Mouse (Mus musculus) embryonic fibroblast, embryonic 13.5 days (primary cell): Measurements from ENCODE around the gene Krtap10-10. TPM values are rescaled to one million over a fixed set of nuclear protein-coding genes. Genes with fewer than 3 reads are reported as not detected.
"Not testable (repeated sequence)": the region's sequence is repeated elsewhere in the genome, so short reads cannot be mapped to it uniquely, and the experiment has no call there.

Experiments
- H3K27ac ChIP-seq: 2 replicates; pipeline ENCODE4 v1.5.1; 2012; ENCODE audit warnings: low read length, control low read depth, inconsistent platforms; ENCODE audit not compliant: insufficient read depth
- H3K4me1 ChIP-seq: 2 replicates; pipeline ENCODE4 v1.6.1; 2011; ENCODE audit warnings: low read length; ENCODE audit not compliant: control insufficient read depth, insufficient read depth
- H3K4me3 ChIP-seq: 2 replicates; pipeline ENCODE4 v1.5.1; 2011; ENCODE audit warnings: mild to moderate bottlenecking, control low read depth, low read length; ENCODE audit not compliant: insufficient read depth
- CTCF ChIP-seq: IDR thresholded peaks from 2 replicates; pipeline ENCODE4 v1.5.1; 2011; ENCODE audit warnings: mild to moderate bottlenecking, control low read depth, low read length, moderate library complexity, borderline replicate concordance; ENCODE audit not compliant: insufficient read depth
- POLR2A ChIP-seq: IDR thresholded peaks from 2 replicates; pipeline ENCODE4 v1.6.1; 2011; ENCODE audit warnings: low read depth, mild to moderate bottlenecking, control low read depth, low read length, moderate library complexity
- polyA plus RNA-seq: library from polyadenylated mRNA; stranded (reverse); fragments of >200 nt; gene quantifications from 2 replicates; pipeline ENCODE4 v1.2.4, GENCODE M21; 2011; ENCODE audit warnings: low read depth; ENCODE audit not compliant: missing spikeins, insufficient read length

Gene Krtap10-10
- polyA plus RNA-seq: not detected in 2 replicates

DNA sequence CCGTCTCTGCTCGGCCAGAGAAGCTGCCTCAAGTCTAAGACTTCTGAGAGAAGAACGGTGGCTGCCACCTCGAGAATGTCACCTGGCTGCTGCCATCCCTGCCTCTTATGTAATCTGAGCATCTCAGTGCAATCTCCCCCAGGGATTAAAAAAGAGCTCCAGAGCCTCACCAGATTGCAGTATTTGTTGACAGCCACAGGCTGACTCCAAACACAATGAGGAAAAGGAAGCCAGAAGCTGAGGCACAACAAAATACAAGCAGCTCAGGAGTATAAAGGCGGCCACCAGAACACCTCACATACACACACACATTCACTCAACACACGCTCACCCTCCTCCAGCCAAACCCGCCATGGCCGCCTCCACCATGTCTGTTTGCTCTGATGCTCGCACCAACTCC, at the start of gene Krtap10-10:
Gene Krtap10-10, plus strand, starts transcription at position 301 of the 400 bp plus-strand sequence.
- Histone ChIP-seq H3K4me1 (no peaks in the 10 kb centered on the region), H3K4me3 (no peak within 1 kb of the TSS), H3K27ac (no peak within 1 kb of the TSS)
- no peak for TF ChIP-seq CTCF
- no peak for TF ChIP-seq POLR2A

DNA sequence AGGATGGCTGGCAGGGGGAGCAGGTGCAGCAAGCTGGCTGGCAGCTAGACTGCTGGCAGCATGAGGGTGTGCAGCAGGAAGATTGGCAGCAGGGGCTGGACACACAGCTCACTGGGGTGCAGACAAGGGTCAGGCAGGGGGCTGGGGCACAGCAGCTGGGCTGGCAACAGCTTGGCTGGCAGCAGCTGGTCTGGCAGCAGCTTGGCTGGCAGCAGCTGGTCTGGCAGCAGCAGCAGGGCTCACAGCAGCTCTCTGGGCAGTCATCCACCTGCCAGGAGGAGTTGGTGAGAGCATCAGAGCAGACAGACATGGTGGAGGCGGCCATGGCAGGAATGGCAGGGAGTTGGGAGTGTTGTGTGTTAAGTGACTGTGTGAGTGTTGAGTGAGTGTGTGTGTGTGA, 47.9 kb upstream of the Krtap10-10 start, which contains the start of gene Gm7137:
Gene Gm7137, minus strand, starts transcription at position 325 of the 400 bp plus-strand sequence.
- not testable (repeated sequence) for H3K4me3 ChIP-seq

DNA sequence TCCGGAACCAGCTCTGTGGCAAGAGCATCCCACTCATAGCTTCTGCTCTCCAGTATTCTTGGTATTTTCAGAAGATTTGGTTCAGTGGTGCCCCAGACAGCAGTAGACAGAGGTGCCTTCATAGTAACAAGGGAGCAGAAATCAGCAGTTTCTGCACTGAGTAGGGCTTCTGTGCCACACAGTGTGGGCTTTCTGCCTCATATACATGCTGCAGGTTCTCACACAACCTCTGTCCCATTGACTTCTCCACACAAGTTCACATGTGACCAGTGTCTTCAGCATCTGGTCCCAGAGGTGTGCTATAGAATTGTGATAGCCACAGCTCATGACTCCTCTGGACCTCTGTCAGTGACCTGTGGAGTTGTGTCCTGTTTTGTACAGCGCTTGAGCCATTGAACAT, 47.1 kb upstream of the Krtap10-10 start:
- no peak overlapping the region for H3K27ac ChIP-seq
- no peak overlapping the region for H3K4me3 ChIP-seq
- H3K4me1 ChIP-seq: no peaks in the 10 kb centered on the region
- TF ChIP-seq POLR2A: no peak
- TF ChIP-seq CTCF: no peak

More for the DNA sequence above, 47.9 kb upstream of the Krtap10-10 start, which contains the start of gene Gm7137:
- H3K27ac ChIP-seq, H3K4me1 ChIP-seq: not testable (repeated sequence)

DNA sequence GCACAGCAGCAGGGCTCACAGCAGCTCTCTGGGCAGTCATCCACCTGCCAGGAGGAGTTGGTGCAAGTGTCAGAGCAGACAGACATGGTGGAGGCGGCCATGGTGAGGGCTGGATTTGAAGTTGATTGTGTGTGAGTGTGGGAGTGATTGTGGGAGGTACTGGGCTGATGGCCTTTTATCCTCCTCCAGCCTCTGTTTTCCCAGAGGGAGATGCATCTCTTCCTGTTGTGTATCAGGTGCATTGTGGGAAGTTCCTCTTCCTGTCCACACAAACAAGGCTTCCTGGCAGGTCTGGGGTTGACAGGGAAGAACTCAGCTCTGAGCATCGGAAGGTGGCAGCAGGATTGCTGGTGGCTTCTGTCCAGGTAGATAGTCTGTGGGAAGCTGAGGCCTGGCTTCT, 40.8 kb upstream of the Krtap10-10 start, which contains the start of gene Gm9639:
Gene Gm9639, minus strand, starts transcription at position 101 of the 400 bp plus-strand sequence.
- no peak within 1 kb of the TSS for H3K27ac ChIP-seq
- no peaks in the 10 kb centered on the region for H3K4me1 ChIP-seq
- no peak for TF ChIP-seq CTCF
- no peak for TF ChIP-seq POLR2A

DNA sequence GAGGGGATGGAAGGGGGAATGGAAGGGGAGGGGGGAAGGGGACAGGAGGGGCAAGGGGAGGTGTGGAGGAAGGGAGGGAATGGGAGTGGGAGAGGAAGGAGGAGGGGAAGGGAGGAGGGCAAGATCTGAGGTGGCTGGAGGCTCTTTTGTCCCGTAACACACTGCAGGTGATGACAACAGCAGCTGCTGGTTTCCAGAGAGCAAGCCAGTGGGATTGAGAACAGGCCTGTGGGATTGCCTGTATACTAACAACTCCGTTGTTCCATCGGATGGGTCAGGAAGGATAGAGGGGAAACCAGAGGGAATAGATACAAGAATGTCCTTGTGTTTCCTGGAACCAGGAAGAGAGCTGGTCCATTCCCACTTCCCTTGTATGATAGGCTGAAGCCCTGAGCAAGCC, 38.1 kb upstream of the Krtap10-10 start:
- H3K4me3 ChIP-seq: no peak overlapping the region
- no peak overlapping the region for H3K27ac ChIP-seq
- H3K4me1 ChIP-seq: no peaks in the 10 kb centered on the region
- TF ChIP-seq POLR2A: no peak
- TF ChIP-seq CTCF: no peak

More for the DNA sequence above, 40.8 kb upstream of the Krtap10-10 start, which contains the start of gene Gm9639:
- H3K4me3 ChIP-seq: no peak within 1 kb of the TSS

DNA sequence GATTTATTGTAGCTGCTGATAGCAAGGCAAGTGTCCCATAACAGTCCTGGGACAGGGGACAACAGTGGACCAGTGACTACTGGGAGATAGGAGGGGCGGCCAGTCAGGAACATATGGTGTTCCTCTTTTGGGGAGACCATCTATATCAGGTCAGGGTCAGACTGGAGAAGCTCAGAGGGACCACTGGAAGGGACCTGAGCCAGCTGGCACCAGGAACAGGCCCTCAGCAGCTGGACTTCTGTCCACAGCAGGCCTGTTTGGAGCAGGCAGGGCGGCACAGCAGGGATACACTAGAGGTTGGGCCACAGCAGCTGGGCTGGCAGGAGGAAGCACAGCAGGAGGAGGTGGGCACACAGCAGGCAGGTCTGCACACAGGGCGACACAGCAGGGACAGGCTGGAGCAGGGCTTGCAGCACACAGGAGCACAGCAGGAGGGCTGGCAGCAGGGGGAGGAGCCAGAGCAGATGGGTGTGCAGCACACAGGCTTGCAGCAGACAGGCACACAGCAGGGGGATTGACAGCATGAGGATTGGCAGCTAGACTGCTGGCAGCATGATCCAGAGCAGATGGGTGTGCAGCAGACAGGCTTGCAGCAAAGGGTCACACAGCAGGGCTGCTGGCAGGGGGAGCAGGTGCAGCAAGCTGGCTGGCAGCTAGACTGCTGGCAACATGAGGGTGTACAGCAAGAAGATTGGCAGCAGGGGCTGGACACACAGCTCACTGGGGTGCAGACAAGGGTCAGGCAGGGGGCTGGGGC, 37.4 kb upstream of the Krtap10-10 start:
- not testable (repeated sequence) for H3K4me3 ChIP-seq, H3K4me1 ChIP-seq, H3K27ac ChIP-seq

DNA sequence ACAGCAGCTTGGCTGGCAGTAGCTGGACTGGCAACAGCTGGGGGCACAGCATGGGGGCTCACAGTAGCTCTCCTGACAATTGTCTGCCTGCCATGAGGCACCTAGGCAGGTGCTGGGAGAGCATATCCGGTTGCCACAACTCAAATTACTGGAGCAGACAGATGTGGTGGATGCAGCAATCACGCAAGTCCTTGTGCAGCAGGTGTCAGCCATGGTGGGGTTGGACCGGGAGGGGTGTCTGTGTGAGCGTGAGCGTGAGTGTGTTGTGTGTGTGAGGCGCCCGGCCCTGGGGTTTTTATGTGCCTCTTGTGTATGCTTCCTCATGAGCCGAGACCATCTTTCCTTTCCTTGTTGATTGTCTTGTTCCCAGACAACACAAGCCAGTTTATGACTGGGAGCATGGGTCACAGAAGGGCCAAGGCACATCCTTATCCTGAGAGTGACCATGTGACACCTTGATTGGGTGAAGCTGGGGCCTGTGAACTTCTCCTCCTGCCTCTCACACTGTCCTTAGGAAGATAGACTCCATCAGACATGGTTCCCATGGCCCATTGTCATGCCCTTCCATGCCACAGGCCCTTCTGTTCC, 36.7 kb upstream of the Krtap10-10 start, which contains the start of gene Gm19668:
Gene Gm19668, minus strand, starts transcription at position 213 of the 588 bp plus-strand sequence.
- H3K4me3 ChIP-seq: no peak within 1 kb of the TSS
- no peak within 1 kb of the TSS for H3K27ac ChIP-seq
- TF ChIP-seq CTCF (no peak), POLR2A (no peak)
- H3K4me1 ChIP-seq: no peaks in the 10 kb centered on the region

DNA sequence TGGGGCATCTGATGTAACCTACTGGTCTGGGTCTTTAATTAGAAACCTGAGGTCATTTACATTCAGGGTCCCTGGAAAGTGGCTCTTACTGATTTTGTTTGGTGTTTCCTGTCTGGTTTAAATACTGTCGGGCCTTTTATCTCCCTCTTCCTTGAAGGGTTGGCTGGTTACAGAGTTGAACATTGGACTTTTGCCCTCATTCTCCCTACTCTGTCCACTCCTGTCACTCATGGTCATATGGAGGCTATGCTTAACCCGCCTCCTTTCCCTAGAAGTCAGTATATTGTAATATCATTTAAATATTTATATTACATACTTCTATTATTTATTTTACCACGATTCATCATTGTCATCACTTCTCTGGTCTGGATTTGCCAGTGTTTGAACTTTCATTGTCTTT, 31.7 kb upstream of the Krtap10-10 start:
- H3K4me1 ChIP-seq: no peaks in the 10 kb centered on the region
- no peak overlapping the region for H3K27ac ChIP-seq
- no peak for TF ChIP-seq CTCF
- TF ChIP-seq POLR2A: no peak
- H3K4me3 ChIP-seq: no peak overlapping the region

DNA sequence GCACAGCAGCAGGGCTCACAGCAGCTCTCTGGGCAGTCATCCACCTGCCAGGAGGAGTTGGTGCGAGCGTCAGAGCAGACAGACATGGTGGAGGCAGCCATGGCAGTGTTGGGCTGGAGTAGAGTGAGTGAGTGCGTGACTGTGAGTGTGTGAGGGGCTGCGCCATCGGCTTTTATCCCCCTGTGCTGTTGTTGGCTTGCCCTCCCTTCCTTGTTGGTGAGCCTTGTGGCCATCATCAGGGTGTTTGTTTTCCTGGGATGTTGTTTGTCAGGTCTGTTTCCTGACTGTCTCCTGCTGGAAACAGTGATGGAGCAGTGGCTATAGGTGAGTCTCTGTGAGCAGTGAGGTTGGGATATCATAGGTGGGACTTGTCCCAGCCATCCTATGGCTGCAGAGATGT, 24.0 kb upstream of the Krtap10-10 start, which contains the start of gene Gm9507:
Gene Gm9507, minus strand, starts transcription at position 101 of the 400 bp plus-strand sequence.
- Histone ChIP-seq H3K4me3 (no peak within 1 kb of the TSS), H3K27ac (no peak within 1 kb of the TSS), H3K4me1 (no peaks in the 10 kb centered on the region)
- TF ChIP-seq POLR2A (no peak), CTCF (no peak)

DNA sequence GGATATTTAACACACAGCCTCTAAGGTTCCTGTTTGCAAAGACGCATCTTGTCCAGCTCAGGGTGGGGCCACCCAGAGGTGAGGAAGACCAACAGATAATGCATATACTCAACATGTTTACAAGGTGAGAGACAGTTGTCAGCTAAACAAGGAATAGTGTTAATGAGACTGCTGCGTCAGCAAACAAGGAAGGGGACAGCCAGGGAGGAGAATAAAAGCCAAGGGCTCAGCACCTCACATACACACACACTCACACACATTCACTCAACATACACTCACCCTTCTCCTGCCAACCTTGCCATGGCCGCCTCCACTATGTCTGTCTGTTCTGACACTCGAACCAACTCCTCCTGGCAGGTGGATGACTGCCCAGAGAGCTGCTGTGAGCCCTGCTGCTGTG, 21.4 kb upstream of the Krtap10-10 start, which contains the start of gene Gm2696:
Gene Gm2696, plus strand, starts transcription at position 301 of the 400 bp plus-strand sequence.
- Histone ChIP-seq H3K4me1 (no peaks in the 10 kb centered on the region), H3K27ac (no peak within 1 kb of the TSS), H3K4me3 (no peak within 1 kb of the TSS)
- no peak for TF ChIP-seq CTCF
- TF ChIP-seq POLR2A: no peak
